Mouse (Mus musculus): ENCODE data around the gene Acot7.

GRCm38 (mm10) chr4:152265791-152266190 lies 87.9 kb downstream of the Acot7 start:
- TF ChIP-seq CTCF (IDR thresholded peaks at IDR 0.05; ENCODE audit: low read depth) (no peak), EP300 (IDR thresholded peaks at IDR 0.05; ENCODE audit: low read depth) (no peak)
